In genomic region chr17:35186681-35187080, GRCm38 (mm10) we compare ENCODE assay signal across 8 mouse cellular contexts. TPM values are rescaled to one million over a fixed set of nuclear protein-coding genes. Genes with fewer than 3 reads are reported as not detected.
DNase-seq lines count a peak whose midpoint lies in the region; ATAC-seq and TF ChIP-seq lines count a peak whose summit lies in the region.

No protein-coding gene starts in this region.

- ATAC-seq in kidney, embryonic 15.5 days (replicated peaks; ENCODE audit: low FRiP score), result 0 out of 2 replicates have a peak, but pooled peaks have one; percentile 45
- peak; percentile 62; the same call in 1 of the 2 replicates for ATAC-seq in hindbrain, postnatal 0 days

- H3K4me1 ChIP-seq in kidney, embryonic 15.5 days, result peaks cover 12% of the 10 kb centered on the region
- peaks cover 25% of the 10 kb centered on the region for H3K4me1 ChIP-seq in embryonic facial prominence, embryonic 10.5 days
- H3K4me1 ChIP-seq in hindbrain, postnatal 0 days (ENCODE audit: insufficient read depth, low read length), result no peaks in the 10 kb centered on the region

- H3K9ac ChIP-seq in kidney, embryonic 15.5 days, result no peak overlapping the region
- peak overlapping the region; percentile 35; the same call in 1 of the 2 replicates for H3K9ac ChIP-seq in hindbrain, postnatal 0 days (replicated peaks; ENCODE audit: low read length)

- peak overlapping the region; percentile 59 for H3K4me2 ChIP-seq in kidney, embryonic 15.5 days
- peak overlapping the region; percentile 63 for H3K4me2 ChIP-seq in hindbrain, postnatal 0 days (ENCODE audit: low read depth, low read length)

- H3K4me3 ChIP-seq in kidney, embryonic 15.5 days (replicated peaks), result peak overlapping the region; percentile 47
- H3K4me3 ChIP-seq in embryonic facial prominence, embryonic 10.5 days, result peak overlapping the region; percentile 60
- H3K4me3 ChIP-seq in hindbrain, postnatal 0 days (ENCODE audit: low read length), result peak overlapping the region; percentile 38

- H3K9me3 ChIP-seq in kidney, embryonic 15.5 days (replicated peaks), result no peaks in the 10 kb centered on the region
- no peaks in the 10 kb centered on the region for H3K9me3 ChIP-seq in embryonic facial prominence, embryonic 10.5 days
- no peaks in the 10 kb centered on the region for H3K9me3 ChIP-seq in hindbrain, postnatal 0 days (ENCODE audit: low read length)

- H3K27ac ChIP-seq in kidney, embryonic 15.5 days, result peak overlapping the region; percentile 87
- H3K27ac ChIP-seq in embryonic facial prominence, embryonic 10.5 days (replicated peaks), result peak overlapping the region; percentile 85
- H3K27ac ChIP-seq in hindbrain, postnatal 0 days, result peak overlapping the region; percentile 66

- WGBS in kidney, embryonic 15.5 days, result 0% methylated on average over 4 of the region's 4 CpGs
- WGBS in embryonic facial prominence, embryonic 10.5 days, result 3% methylated on average over 4 of the region's 4 CpGs
- 0% methylated on average over 4 of the region's 4 CpGs for WGBS in hindbrain, postnatal 0 days

- H3K27me3 ChIP-seq in kidney, embryonic 15.5 days, result no peaks in the 10 kb centered on the region
- H3K27me3 ChIP-seq in embryonic facial prominence, embryonic 10.5 days (replicated peaks; ENCODE audit: low read depth, poor library complexity, severe bottlenecking), result no peaks in the 10 kb centered on the region
- H3K27me3 ChIP-seq in hindbrain, postnatal 0 days (ENCODE audit: insufficient read depth, low read length), result no peaks in the 10 kb centered on the region

- H3K36me3 ChIP-seq in kidney, embryonic 15.5 days, result no peaks in the 10 kb centered on the region
- H3K36me3 ChIP-seq in embryonic facial prominence, embryonic 10.5 days (replicated peaks), result no peaks in the 10 kb centered on the region
- no peaks in the 10 kb centered on the region for H3K36me3 ChIP-seq in hindbrain, postnatal 0 days (ENCODE audit: insufficient read depth, low read length)

- TF ChIP-seq CTCF in hindbrain, postnatal 0 days (IDR thresholded peaks at IDR 0.05; ENCODE audit: low read depth), result no peak

- no peak for DNase-seq in kidney, adult 8-10 months
- DNase-seq in embryonic facial prominence, embryonic 10.5 days (ENCODE audit: low spot score), result peak; percentile 72
- peak; percentile 31 for DNase-seq in hindbrain, postnatal 0 days (ENCODE audit: low spot score)
- peak; percentile 69 to 74 for DNase-seq in lung, postnatal 4 days
- DNase-seq in spleen, adult 18-20 months, result peak; percentile 61 to 63
- no peak for DNase-seq in layer of hippocampus, adult 18-20 months (ENCODE audit: low spot score in 2 of 2)
- DNase-seq in frontal cortex, postnatal 14 days (ENCODE audit: low spot score in 2 of 2), result no peak

RNA-seq across cellular contexts. Expression of gene Lst1, which starts 1.6 kb away (rescaled TPM):
- polyA plus RNA-seq in kidney, embryonic 15.5 days (2015; fragmentation: Nextera tagmentation; extraction: Ambion mirVana), result 12.1 and 13.7 TPM in 2 replicates
- polyA plus RNA-seq in embryonic facial prominence, embryonic 10.5 days (2016; fragmentation: Nextera tagmentation; extraction: Ambion mirVana), result 2.6 and 6.9 TPM in 2 replicates
- total RNA-seq in hindbrain, postnatal 0 days (2014; rRNA removed), result 10.8 and 25.0 TPM in 2 replicates
- 8.0 and 8.7 TPM in 2 replicates for polyA plus RNA-seq in hindbrain, postnatal 0 days (2015; fragmentation: Nextera tagmentation; extraction: Ambion mirVana)
- total RNA-seq in layer of hippocampus, adult 18-20 months (2021), result 1 to 10 TPM; 5.5 to 6.7 TPM

RNA-seq across cellular contexts. Expression of gene Ltb, which starts 7.6 kb away (rescaled TPM):
- polyA plus RNA-seq in kidney, embryonic 15.5 days (2015; fragmentation: Nextera tagmentation; extraction: Ambion mirVana), result 0.53 and 0.72 TPM in 2 replicates
- 0.16 and 0.34 TPM in 2 replicates for polyA plus RNA-seq in embryonic facial prominence, embryonic 10.5 days (2016; fragmentation: Nextera tagmentation; extraction: Ambion mirVana)
- 1.6 TPM in 1 of 2 replicates, not detected in the other for total RNA-seq in hindbrain, postnatal 0 days (2014; rRNA removed)
- polyA plus RNA-seq in hindbrain, postnatal 0 days (2015; fragmentation: Nextera tagmentation; extraction: Ambion mirVana), result 1.2 and 1.8 TPM in 2 replicates
- under 1 TPM; 0.41 to 0.64 TPM for total RNA-seq in layer of hippocampus, adult 18-20 months (2021)

RNA-seq across cellular contexts. Expression of gene Aif1, which starts 10.8 kb away (rescaled TPM):
- 8.8 and 9.2 TPM in 2 replicates for polyA plus RNA-seq in kidney, embryonic 15.5 days (2015; fragmentation: Nextera tagmentation; extraction: Ambion mirVana)
- polyA plus RNA-seq in embryonic facial prominence, embryonic 10.5 days (2016; fragmentation: Nextera tagmentation; extraction: Ambion mirVana), result 2.9 and 3.9 TPM in 2 replicates
- total RNA-seq in hindbrain, postnatal 0 days (2014; rRNA removed), result 0.21 and 2.4 TPM in 2 replicates
- polyA plus RNA-seq in hindbrain, postnatal 0 days (2015; fragmentation: Nextera tagmentation; extraction: Ambion mirVana), result 9.5 and 10.9 TPM in 2 replicates
- total RNA-seq in layer of hippocampus, adult 18-20 months (2021), result 10 to 100 TPM in 1 of 2 experiments, 1 to 10 TPM in 1; 9.4 to 13.0 TPM

RNA-seq across cellular contexts. Expression of gene Tnf, which starts 15.1 kb away (rescaled TPM):
- 0.12 TPM in 1 of 2 replicates, not detected in the other for polyA plus RNA-seq in kidney, embryonic 15.5 days (2015; fragmentation: Nextera tagmentation; extraction: Ambion mirVana)
- not detected in 2 replicates for polyA plus RNA-seq in embryonic facial prominence, embryonic 10.5 days (2016; fragmentation: Nextera tagmentation; extraction: Ambion mirVana)
- 0.18 and 0.52 TPM in 2 replicates for total RNA-seq in hindbrain, postnatal 0 days (2014; rRNA removed)
- polyA plus RNA-seq in hindbrain, postnatal 0 days (2015; fragmentation: Nextera tagmentation; extraction: Ambion mirVana), result 0.09 TPM in 1 of 2 replicates, not detected in the other
- not detected for total RNA-seq in layer of hippocampus, adult 18-20 months (2021)

RNA-seq across cellular contexts. Expression of gene Lta, which starts 18.5 kb away (rescaled TPM):
- 0.10 TPM in 1 of 2 replicates, not detected in the other for polyA plus RNA-seq in kidney, embryonic 15.5 days (2015; fragmentation: Nextera tagmentation; extraction: Ambion mirVana)
- not detected in 2 replicates for polyA plus RNA-seq in embryonic facial prominence, embryonic 10.5 days (2016; fragmentation: Nextera tagmentation; extraction: Ambion mirVana)
- total RNA-seq in hindbrain, postnatal 0 days (2014; rRNA removed), result 0.47 TPM in 1 of 2 replicates, not detected in the other
- 0.85 and 1.3 TPM in 2 replicates for polyA plus RNA-seq in hindbrain, postnatal 0 days (2015; fragmentation: Nextera tagmentation; extraction: Ambion mirVana)
- under 1 TPM; 0.22 to 0.41 TPM for total RNA-seq in layer of hippocampus, adult 18-20 months (2021)

Comparison
In these comparisons a context has a peak if more than half of its experiments do, and no peak if none do; other contexts are left out.
1. DNase-seq: peak in embryonic facial prominence, embryonic 10.5 days (single experiment), hindbrain, postnatal 0 days (single experiment), lung, postnatal 4 days (2 of 2) and spleen, adult 18-20 months (2 of 2); none in kidney, adult 8-10 months (0 of 2), layer of hippocampus, adult 18-20 months (0 of 2) and frontal cortex, postnatal 14 days (0 of 2).
2. Peak in every context shown above with its lines, with median percentiles within 50 percentile points of each other: H3K27ac ChIP-seq and H3K4me3 ChIP-seq.